Mouse (Mus musculus) NIH3T3 (cell line): ENCODE measurements around the gene Cfap161.

Source experiments
- DNase-seq: peaks from one replicate; pipeline ENCODE4 v3.0.0-alpha.2; 2012; ENCODE audit warnings: low read depth

Cfap161 gene

DNA sequence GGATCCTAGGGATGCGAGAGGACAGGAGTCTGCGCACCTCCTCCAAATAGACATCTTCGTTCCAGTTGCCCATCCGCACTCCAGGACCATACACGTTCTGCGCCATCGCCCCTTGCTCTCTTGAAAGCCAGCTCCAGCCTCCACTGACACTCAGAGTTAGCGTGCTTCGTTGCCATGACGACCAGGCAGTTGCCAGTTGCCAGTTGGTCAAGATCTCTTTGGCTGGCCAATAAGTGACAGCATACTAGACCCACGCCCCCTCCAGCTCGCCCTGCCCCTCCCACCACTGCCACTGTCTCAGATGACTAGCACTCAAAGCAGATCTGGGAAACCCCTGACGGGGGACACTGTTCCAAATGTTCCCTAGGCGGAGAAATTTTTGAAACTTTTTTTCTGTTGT, at the start of gene Cfap161:
Gene Cfap161 (minus strand): TSS at position 176 of the 400 bp plus-strand sequence.
- peak; percentile 48 for DNase-seq

DNA sequence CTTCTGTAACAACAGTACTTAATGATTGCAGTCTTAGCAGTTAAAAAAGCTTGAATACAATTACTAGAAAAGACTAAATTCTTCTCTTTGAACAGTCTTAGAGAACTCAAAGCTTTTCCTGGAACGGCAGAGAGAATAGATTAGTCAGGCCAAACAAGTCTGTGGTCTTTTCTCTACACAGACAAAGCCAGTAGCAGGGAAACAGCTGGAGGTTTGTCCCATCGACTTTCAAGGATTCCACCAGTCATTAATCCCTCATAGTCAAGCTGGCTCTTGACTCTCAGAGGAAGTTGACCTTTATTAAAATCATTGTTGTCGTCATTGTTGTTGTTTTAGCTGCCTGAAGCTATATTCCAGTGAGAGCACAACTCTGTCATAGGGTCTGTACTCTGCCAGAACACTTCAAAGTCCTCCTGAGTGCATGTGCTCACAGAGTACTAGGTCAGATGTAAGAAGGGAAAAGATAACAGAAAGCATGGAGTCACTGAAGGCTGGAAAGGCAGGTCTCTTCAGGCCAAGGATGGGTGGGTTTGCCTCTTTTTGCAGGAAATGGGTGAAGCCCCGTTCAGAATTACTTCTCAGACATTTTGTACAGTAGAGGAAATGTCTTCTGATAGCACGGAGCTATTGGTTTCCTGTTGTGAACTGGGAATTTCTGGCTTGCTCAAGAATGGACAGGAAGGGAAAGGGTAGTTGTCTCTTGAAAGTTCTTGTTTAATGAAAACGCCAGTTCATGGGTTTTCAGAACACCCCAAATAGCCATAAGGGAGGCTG, 48.0 kb upstream of the Cfap161 start:
- DNase-seq, result no peak

DNA sequence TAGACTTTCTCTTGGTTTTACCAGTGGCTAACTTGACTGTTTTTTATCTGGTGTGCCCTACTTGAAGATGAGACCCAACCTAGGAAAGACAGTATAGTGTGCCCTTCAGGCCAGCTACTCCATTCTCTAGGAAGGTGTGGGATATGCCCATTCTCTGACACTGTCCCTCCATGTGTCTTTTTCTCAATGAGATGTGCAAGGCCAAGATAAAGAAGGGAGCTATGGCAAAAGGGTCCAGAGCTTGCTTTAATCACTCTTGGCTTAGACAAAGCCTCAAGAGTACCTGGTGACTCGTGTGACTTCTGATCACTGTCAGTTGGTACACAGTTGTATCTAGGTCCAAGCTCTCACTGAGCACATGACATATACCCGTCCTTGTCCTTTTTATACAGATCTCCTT, 45.4 kb upstream of the Cfap161 start:
- no peak for DNase-seq

DNA sequence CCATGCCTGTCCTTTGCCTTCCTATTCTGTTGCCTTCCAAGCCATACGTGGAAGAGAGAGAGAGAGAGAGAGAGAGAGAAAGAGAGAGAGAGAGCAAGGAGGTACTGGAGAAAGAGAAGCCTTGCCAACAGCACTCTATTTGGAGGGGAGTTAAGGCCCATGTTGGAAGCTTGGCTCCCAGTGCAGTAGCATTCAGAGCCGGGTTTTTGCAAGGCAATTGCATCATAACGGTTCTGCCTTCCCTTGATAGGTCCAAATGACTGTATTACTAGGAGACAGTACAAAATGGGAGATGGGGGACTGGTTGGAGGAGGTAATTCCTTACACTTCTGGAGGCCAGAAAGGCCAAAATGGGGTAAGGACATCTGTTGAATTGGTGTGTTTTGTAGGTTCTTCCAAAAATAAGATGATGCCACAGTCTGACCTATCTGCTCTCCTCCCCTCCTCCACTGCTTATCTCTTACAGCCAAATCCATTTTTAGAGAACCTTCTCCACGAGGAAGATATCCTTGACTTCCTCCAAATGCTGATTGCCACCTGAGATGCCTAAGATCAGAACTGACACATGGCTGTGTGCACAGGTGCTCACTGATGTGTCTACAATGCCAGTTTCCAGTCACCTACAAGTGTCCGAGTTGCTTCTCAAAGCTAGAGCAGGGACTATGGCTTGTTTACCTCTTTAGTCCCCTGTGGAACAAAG, 44.0 kb upstream of the Cfap161 start:
- peak; percentile 68 for DNase-seq

DNA sequence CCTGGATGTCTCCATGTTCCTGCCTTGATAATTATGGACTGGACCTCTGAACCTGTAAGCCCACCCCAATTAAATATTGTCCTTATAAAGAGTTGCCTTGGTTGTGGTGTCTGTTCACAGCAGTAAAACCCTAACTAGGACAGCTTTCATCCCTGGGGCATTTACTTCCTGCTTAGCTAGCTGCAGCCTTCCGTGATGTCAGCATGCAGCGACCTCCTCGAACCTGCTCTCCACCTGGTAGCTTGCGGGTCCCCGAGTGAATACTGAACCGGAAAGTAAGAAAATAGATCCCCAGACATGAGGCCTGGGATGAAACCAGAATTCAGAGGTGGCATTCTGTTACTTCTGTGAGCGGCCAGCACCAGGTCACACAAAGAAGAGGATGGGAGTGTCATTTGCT, 34.7 kb upstream of the Cfap161 start:
- no peak for DNase-seq

DNA sequence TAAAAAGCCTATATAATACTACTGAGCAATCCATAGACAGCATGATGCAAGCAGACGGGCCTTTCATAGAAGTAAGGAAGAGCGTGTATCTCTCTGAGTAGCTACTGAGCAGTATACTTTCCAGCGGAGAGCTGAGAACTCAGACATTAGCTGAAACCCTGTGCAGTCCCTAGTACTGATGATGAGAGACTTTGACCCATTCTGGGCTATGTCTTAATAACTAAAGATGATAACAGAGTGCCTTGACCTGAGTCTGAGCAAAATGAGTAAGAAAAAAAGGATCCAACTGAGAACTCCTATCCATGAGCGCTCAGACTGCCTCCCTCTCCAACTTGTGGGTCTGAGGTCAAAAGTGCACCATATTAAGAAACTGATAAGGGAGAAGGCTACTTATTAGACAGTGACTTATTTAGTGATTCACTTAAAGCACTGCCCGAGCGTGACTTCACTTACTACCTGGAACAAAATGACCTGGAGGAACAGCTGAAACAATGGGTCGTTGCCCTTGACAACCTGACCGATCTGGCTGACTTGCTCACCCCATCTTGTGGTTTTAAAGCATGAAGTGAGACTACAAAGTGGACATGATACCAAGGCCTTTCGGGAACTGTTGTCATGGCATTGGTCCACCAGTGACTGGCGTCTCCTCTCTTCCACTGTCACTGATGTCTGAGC, 32.9 kb upstream of the Cfap161 start:
- DNase-seq, result no peak

DNA sequence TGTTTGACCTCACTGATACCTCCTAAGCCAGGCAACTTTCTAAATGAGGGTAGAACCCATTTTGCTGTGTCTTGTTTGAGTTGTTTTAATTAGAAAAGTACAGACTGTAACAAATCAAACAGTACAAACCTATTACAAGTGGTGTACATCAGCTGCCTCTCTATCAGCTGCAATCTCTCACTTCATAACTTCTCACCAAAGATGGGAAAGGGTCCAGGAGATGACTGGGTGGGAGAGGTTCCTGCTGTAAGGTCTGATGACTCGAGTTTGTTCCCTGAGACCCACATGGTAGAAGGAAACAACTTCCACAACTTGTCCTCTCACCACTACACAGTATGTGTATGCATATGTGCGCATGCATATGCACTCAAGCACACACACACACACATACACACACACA, 32.1 kb upstream of the Cfap161 start:
- DNase-seq, result peak; percentile 65

DNA sequence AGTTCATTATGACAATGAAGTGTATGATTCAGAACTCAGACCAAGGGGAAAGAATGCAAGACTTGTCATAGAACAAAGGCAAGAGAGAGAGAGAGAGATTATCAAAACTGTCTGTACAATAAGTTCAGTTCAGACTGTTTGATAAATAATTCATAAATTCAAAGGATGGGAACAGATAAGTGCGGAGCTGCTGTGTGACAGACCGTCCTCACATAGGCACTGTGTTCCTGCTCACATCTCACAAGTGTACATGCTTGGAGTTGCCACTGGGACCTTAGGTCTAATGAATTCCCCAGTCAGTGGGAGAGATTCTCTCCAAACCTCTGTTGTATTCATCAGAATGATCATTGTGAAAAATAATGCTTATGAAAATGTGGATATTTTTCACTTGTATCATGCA, 27.3 kb upstream of the Cfap161 start:
- DNase-seq, result no peak

DNA sequence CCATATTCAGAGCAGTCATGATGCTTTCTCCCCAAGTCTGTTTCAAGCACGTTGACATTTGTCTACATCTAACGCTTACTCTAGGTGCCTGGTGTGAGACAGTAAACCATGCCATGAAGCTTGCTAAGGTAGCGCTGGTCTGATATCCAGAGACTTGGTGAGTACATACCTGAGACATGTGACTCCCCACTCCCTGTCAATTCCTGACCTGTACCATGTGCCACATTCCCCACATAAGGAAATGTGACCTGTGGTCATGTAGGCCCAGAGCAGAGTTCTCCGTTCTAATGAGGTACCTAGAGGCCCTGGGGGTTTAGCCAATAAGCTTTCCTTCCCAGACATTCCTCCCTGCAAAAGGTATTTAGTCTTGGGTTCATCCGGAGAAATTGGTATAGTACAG, 22.2 kb upstream of the Cfap161 start:
- DNase-seq, result no peak

DNA sequence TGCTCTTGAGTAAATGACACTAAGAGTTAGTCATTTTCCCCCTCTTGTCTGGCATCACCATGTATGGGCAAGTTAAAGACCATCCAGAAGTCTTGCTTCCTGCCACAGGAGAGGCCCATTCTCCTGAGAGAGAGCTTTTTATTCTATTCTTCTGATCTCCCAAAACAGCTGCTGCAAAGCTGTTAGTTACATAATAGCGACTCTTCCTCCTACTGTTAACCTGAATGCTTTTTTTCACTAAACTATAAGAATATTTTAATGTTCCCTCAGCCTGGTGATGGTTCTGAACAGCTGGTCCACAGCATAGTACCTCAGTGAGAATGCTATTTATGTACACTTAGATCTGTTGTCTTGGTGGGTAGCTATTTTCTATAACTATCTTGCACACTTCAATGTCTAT, 21.0 kb upstream of the Cfap161 start:
- no peak for DNase-seq

DNA sequence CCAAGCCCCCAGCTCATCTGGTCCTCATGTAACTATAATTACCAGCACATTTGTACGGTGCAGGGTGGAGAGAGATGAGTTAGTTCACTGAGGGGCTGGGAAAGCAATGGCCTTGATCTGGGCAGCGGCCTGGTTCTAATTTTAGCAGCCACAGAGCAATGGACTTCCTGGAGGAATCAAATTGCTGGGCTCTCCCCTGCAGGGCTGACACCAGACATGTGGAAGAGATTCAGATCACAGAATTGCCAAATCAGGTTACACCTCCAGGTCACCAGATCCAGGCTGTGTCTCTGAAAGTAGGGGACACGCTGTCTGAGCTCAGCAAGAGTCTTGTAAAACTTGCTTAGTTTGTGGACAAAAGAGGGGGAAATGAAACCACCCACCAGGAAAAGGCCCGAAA, 19.3 kb upstream of the Cfap161 start:
- peak; percentile 77 for DNase-seq

DNA sequence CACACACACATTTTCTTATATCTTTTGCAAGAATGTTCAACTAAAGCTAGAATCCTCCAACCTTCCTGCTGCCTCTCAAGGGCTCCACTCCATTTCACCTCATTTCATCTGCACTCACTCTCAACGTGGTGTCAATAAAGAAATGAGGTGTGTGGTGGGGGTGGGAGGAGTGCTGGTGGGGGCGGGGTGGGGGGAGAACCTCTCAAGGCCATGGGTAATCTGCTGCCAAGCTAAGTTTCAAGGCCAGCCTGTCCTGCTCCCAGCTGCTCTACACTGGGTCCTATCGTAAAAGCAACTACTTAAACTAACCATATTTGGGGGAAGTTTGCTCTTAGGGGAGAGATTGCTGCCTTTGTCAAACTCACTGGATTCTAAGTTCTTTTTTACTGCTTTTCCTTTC, 18.8 kb upstream of the Cfap161 start:
- DNase-seq, result no peak

DNA sequence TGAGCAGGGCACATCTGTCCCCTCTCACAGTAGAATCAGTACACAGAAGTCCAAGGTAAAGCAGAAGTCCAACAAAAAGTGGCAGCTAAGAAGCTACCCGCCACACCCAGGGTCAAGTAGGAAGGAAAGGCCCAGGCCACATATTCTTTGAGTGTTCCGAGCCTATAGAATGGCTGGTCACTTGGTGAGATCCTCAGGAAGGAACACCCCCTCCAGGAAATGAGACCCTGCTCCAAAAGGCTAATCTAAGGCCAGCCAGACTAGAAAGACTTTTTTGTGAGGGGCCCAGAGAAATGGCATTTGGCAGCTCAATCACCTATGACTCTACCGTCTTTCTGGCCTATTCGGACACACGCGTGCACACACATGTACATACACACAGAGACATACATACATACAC, 18.3 kb upstream of the Cfap161 start:
- DNase-seq, result no peak

DNA sequence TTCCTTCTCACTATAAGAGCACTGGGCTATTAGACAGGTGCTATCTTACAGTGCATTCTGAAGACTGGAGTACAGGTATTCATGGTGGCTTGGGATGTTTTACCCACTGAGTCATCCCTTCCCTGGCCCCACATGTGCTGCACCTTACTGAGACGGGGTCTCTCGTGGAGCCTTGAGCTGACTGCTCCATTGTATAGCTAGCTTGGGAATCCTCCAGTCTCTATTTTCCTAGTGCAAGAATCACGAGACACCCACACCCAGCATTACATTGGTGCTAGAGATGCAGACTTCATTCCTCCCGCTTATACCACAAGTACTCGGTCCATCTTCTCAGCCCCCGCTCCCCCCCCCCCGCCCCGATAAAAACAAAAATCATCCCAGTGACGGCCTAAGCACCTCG, 17.9 kb upstream of the Cfap161 start:
- no peak for DNase-seq

DNA sequence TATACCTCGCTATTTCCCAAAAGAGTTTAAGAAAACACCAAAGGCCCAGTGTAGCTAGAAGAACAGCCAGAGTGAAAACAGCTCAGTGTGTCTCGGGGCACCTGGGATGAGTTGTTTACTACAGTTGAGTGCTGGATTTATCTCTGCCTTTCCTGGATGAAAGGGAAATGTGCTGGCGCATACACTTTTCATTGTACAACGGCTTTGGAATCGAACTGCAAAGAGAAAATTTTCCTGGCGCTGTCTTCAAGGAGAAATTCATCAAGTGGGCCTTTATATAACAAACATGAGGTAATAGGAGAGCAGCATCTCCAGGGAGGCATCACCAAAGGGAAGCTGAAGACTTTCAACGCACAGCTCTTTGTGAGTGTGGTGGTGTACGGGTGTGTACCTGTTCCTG, 17.2 kb upstream of the Cfap161 start:
- DNase-seq, result no peak

DNA sequence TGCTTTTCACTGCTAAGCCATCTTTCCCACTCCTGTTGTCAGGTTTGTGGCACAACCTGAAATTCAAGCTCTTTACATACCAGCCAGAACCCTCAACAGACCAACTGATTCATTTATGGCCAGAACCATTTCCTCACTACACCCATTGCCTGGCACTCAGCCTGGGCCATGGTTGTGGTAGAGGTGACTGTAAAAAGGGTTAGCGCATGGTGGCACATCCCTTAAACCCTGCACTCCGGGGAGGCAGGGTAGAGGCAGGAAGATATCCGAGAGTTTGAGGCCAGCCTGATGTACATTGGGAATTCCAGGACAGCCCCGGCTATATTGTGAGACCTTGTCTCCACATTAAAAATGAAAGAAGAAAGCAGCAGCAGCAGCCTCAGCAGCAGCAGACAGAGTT, 16.8 kb upstream of the Cfap161 start:
- no peak for DNase-seq

DNA sequence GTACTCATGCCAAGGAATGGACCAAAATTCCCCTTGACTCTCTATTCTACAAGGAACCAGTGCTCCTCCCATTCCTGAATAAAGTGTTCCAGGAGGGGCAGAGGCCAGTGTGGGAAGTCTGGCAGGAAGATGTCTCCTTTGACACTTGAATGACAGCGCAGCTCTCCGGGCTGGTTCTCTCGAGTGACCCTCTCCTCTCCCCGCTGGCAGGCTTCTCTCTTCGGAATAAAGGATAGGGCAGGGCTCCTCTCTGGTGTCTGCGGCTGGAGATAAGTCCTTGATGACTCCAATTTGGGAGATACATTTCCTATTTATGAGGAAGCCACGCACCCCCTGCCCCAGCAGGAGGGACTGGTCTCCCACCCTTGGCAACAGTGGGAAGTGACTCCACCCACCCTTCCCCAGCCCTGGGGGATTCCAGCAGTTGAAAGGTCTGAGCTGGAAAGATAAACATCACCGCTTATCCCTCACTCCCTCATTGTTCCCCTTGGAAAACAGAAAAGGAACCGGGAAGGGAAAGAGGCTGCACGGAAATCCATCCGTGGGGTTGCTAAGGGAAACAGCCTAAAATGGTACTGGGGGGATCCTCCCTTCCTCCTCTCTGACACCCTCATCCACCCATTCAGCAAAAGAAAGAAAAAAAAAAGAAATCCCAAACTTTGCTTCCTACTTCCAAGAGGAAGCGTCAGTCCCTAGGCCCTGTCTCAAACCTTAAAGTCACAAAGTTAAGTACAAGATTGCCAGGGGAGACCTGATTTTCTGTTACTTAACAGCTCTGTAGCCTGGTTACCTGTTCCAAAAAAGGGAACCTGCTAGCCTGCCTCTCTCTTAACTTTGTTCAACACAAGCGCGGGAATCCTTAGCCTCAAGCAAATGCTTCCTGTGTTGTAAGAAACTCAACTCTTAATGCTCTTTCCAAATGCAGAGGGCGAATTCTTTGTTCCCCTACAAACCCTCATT, 15.7 kb upstream of the Cfap161 start:
- no peak for DNase-seq

DNA sequence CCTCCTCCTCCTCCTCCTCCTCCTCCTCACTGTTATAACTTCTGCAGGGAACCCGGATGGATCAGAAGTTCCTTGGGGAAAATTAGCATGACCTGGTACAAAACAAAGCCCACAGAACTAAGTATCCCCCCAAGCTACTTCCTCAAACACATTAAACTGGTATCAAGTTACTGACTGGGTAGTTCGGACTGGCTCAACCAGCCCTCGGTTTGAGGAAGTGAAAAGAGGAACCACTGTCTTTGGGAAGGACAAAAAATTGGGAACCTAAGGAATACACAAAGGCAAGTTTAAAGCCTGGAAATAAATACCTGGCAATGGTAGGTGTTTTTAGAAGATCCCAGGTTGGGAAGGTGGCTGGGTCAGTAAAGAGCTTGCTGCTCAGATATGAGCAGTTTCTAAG, 15.0 kb upstream of the Cfap161 start:
- DNase-seq, result no peak

DNA sequence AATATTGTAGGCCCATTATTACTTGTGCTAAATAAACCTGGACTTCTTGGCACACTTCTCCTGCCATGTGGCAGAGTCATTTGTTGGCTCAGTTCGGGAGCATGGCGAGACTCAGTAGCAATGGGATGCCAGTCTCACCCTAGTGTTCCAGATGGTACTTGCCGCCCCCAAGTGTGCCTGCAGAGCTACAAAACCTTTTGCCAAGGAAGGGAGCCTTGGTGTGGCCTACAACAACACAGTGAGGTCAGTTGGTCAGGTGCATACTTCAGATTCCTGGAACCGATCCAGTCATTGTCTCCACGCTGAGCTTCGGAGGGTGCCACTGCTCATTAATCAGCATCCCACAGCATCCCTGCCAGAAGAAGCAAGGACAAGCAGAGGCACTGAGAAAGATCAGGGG, 14.4 kb upstream of the Cfap161 start:
- no peak for DNase-seq

DNA sequence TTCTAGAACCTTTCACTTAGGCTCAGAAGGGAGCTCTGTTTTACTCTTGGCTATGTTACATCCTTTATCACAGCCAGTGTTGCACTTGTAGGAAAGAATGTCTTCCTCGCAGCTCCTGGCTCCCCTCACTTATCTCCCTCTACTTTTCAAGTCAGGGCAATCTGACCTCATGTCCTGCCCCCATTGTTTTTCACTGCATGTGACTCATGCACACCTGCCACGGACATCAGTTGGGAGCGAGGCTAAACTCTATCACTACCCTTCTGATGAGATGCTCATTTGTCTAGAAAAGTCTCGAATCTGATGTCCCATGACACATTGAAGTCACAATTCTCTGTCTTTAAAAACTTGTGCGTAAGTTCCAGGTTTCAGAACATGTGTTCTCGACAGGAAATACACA, 12.3 kb upstream of the Cfap161 start:
- DNase-seq, result no peak

DNA sequence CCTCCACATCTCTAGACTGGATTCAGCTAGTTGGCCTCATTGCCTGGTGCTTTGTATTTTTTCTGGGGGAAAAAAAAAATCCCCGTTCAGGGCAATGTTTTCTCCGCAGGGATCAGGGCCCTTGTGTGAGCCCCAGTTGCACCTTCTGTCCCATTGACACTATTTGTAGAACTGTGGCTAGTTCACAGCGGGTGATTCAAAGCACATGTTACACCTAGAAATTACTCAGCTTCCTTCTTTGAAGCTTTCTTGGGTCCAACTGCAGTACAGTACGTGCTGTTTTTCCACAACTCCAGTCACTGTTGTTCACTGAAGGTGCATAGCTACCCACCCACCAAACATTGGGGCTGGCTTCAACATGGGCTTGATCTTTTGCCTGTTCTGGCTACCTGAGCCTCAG, 9.1 kb upstream of the Cfap161 start:
- no peak for DNase-seq

DNA sequence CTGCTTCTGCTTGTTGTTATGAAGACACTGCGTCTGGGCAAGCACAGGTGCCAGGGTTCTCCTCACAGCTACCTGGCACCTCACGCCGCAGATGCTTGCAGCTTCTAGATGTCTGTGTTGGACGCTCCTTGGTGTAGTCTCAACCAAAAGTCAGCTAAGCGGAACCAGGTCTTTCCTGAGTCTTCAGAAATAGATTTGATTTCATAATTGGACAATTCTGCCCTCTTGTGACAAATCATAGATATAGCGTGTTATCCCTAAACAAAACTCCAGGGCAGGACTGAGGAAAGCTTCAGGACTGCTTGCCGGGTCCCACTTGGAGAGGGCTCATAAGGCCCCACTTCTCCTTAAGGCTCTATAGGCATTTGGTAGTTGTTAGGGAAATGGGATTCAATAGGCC, 7.8 kb upstream of the Cfap161 start:
- DNase-seq, result peak; percentile 89
